Mouse (Mus musculus): ENCODE measurements around the gene Nccrp1.
A peak's percentile ranks its signal among the peaks of the same experiment; 100 is the strongest.

Gene Nccrp1

GRCm38 (mm10) chr7:28547154-28547553, at the start of gene Nccrp1:
TSS of gene Nccrp1 (minus strand) at chr7:28547254.
- no peak for DNase-seq

- peak in 1 of 2 experiments; percentile 48 for DNase-seq
Observed at GRCm38 (mm10) chr7:28595751-28596435, 48.8 kb upstream of the Nccrp1 start.

GRCm38 (mm10) chr7:28593206-28594111, 46.4 kb upstream of the Nccrp1 start:
- DNase-seq, result peak; percentile 61 to 65

GRCm38 (mm10) chr7:28591862-28592261, 44.8 kb upstream of the Nccrp1 start:
- no peak for DNase-seq

- DNase-seq, result peak; percentile 71 to 74
Observed at GRCm38 (mm10) chr7:28587644-28588043, 40.6 kb upstream of the Nccrp1 start.

GRCm38 (mm10) chr7:28586663-28587411, 39.8 kb upstream of the Nccrp1 start:
- peak in 1 of 2 experiments; percentile 39 for DNase-seq

- no peak for DNase-seq
Observed at GRCm38 (mm10) chr7:28585001-28585400, 37.9 kb upstream of the Nccrp1 start.

GRCm38 (mm10) chr7:28584468-28584867, 37.4 kb upstream of the Nccrp1 start:
- DNase-seq, result no peak

GRCm38 (mm10) chr7:28583570-28584344, 36.7 kb upstream of the Nccrp1 start:
- DNase-seq, result peak in 1 of 2 experiments; percentile 49

GRCm38 (mm10) chr7:28582841-28583240, 35.8 kb upstream of the Nccrp1 start:
- no peak for DNase-seq

- DNase-seq, result no peak
Observed at GRCm38 (mm10) chr7:28581721-28582120, 34.7 kb upstream of the Nccrp1 start.

GRCm38 (mm10) chr7:28579826-28580225, 32.8 kb upstream of the Nccrp1 start:
- no peak for DNase-seq

GRCm38 (mm10) chr7:28578543-28579053, 31.5 kb upstream of the Nccrp1 start:
- DNase-seq, result no peak

GRCm38 (mm10) chr7:28577826-28578542, 30.9 kb upstream of the Nccrp1 start:
- DNase-seq, result peak; percentile 71 to 87

- peak; percentile 69 to 80 for DNase-seq
Observed at GRCm38 (mm10) chr7:28576271-28576914, 29.3 kb upstream of the Nccrp1 start.

GRCm38 (mm10) chr7:28575597-28575996, 28.5 kb upstream of the Nccrp1 start:
- DNase-seq, result no peak

GRCm38 (mm10) chr7:28573236-28573635, 26.2 kb upstream of the Nccrp1 start:
- DNase-seq, result no peak

- peak; percentile 63 to 73 for DNase-seq
Observed at GRCm38 (mm10) chr7:28572689-28573088, 25.6 kb upstream of the Nccrp1 start.

- DNase-seq, result peak in 1 of 2 experiments; percentile 48
Observed at GRCm38 (mm10) chr7:28570982-28571682, 24.1 kb upstream of the Nccrp1 start.

Measured in kidney, adult 8-10 months (tissue).